In genomic region chr19:45223413-45224285, GRCm38 (mm10) we compare ENCODE assay signal across 10 mouse cellular contexts. TPM values are rescaled to one million over a fixed set of nuclear protein-coding genes. Genes with fewer than 3 reads are reported as not detected.
DNase-seq lines count a peak whose midpoint lies in the region; ATAC-seq and TF ChIP-seq lines count a peak whose summit lies in the region.
"Had no signal": no experiment of that assay in that cellular context is flagged by ENCODE, and none has a peak within 500 bp of the region (broad histone marks: within the 10 kb centered on the region; RNA-seq: fewer than 3 reads in every experiment).

No protein-coding gene starts in this region.

- peak; percentile 57 for DNase-seq in forebrain, embryonic 10.5 days (ENCODE audit: extremely low spot score, low spot score)
- DNase-seq in midbrain, embryonic 11.5 days (ENCODE audit: low spot score, missing footprints) = peak; percentile 94
- no peak for DNase-seq in hindbrain, postnatal 0 days (ENCODE audit: low spot score)
- DNase-seq in layer of hippocampus, postnatal 10 days (ENCODE audit: low spot score in 2 of 2) = no peak
- DNase-seq: right cerebral cortex, postnatal 4 days had no signal

- no peak overlapping the region for H3K27ac ChIP-seq in forebrain, embryonic 10.5 days
- H3K27ac ChIP-seq in forebrain, embryonic 12.5 days = no peak overlapping the region
- H3K27ac ChIP-seq in midbrain, embryonic 11.5 days (ENCODE audit: low read depth, low read length) = no peak overlapping the region
- no peak overlapping the region for H3K27ac ChIP-seq in midbrain, embryonic 16.5 days (ENCODE audit: low read length)
- H3K27ac ChIP-seq in hindbrain, postnatal 0 days = no peak overlapping the region
- no peak overlapping the region for H3K27ac ChIP-seq in stomach, embryonic 16.5 days (ENCODE audit: low read length)
- H3K27ac ChIP-seq: liver, embryonic 15.5 days had no signal

- no peak overlapping the region for H3K9ac ChIP-seq in forebrain, embryonic 12.5 days
- no peak overlapping the region for H3K9ac ChIP-seq in midbrain, embryonic 11.5 days (ENCODE audit: low read length)
- no peak overlapping the region for H3K9ac ChIP-seq in midbrain, embryonic 16.5 days (ENCODE audit: low read depth, low read length)
- H3K9ac ChIP-seq in hindbrain, postnatal 0 days (replicated peaks; ENCODE audit: low read length) = no peak overlapping the region
- no peak overlapping the region for H3K9ac ChIP-seq in stomach, embryonic 16.5 days (ENCODE audit: low read length)
- H3K9ac ChIP-seq: liver, embryonic 15.5 days had no signal

- no peaks in the 10 kb centered on the region for H3K9me3 ChIP-seq in forebrain, embryonic 10.5 days
- no peaks in the 10 kb centered on the region for H3K9me3 ChIP-seq in forebrain, embryonic 12.5 days
- H3K9me3 ChIP-seq in midbrain, embryonic 11.5 days (ENCODE audit: control insufficient read depth, low read length) = no peaks in the 10 kb centered on the region
- H3K9me3 ChIP-seq in midbrain, embryonic 16.5 days (replicated peaks; ENCODE audit: control insufficient read depth, low read length, poor library complexity, severe bottlenecking) = no peaks in the 10 kb centered on the region
- no peaks in the 10 kb centered on the region for H3K9me3 ChIP-seq in hindbrain, postnatal 0 days (ENCODE audit: low read length)
- H3K9me3 ChIP-seq in stomach, embryonic 16.5 days (replicated peaks; ENCODE audit: control insufficient read depth, low read length) = no peaks in the 10 kb centered on the region
- H3K9me3 ChIP-seq: liver, embryonic 15.5 days had no signal

- TF ChIP-seq CTCF in hindbrain, postnatal 0 days (IDR thresholded peaks at IDR 0.05; ENCODE audit: low read depth) = no peak

- peaks cover 34% of the 10 kb centered on the region for H3K4me1 ChIP-seq in forebrain, embryonic 10.5 days
- peaks cover 12% of the 10 kb centered on the region for H3K4me1 ChIP-seq in forebrain, embryonic 12.5 days
- H3K4me1 ChIP-seq in midbrain, embryonic 11.5 days (ENCODE audit: control insufficient read depth, insufficient read depth, low read length) = 0 out of 2 replicates have a peak, but pooled peaks cover 6% of the 10 kb centered on the region
- H3K4me1 ChIP-seq in midbrain, embryonic 16.5 days (ENCODE audit: control insufficient read depth, insufficient read depth, low read length) = peaks cover 5% of the 10 kb centered on the region; the same call in 1 of the 2 replicates
- H3K4me1 ChIP-seq in hindbrain, postnatal 0 days (ENCODE audit: insufficient read depth, low read length) = no peaks in the 10 kb centered on the region
- peaks cover 4% of the 10 kb centered on the region; the same call in 1 of the 2 replicates for H3K4me1 ChIP-seq in stomach, embryonic 16.5 days (ENCODE audit: control insufficient read depth, insufficient read depth, low read length)

- WGBS in forebrain, embryonic 10.5 days = under 1% methylated on average over 49 of the region's 49 CpGs
- 2% methylated on average over 49 of the region's 49 CpGs for WGBS in forebrain, embryonic 12.5 days
- WGBS in midbrain, embryonic 11.5 days = under 1% methylated on average over 49 of the region's 49 CpGs
- WGBS in midbrain, embryonic 16.5 days = 2% methylated on average over 49 of the region's 49 CpGs
- WGBS in hindbrain, postnatal 0 days = 3% methylated on average over 49 of the region's 49 CpGs
- 3% methylated on average over 49 of the region's 49 CpGs for WGBS in stomach, embryonic 16.5 days

- no peak overlapping the region for H3K4me3 ChIP-seq in forebrain, embryonic 10.5 days
- H3K4me3 ChIP-seq in forebrain, embryonic 12.5 days (replicated peaks) = no peak overlapping the region
- H3K4me3 ChIP-seq in midbrain, embryonic 11.5 days (ENCODE audit: low read depth, low read length) = no peak overlapping the region
- no peak overlapping the region for H3K4me3 ChIP-seq in midbrain, embryonic 16.5 days (ENCODE audit: low read depth, low read length)
- H3K4me3 ChIP-seq in hindbrain, postnatal 0 days (ENCODE audit: low read length) = peak overlapping the region; percentile 13
- H3K4me3 ChIP-seq in stomach, embryonic 16.5 days (replicated peaks; ENCODE audit: low read length) = peak overlapping the region; percentile 12; the same call in 1 of the 2 replicates
- H3K4me3 ChIP-seq: liver, embryonic 15.5 days had no signal

- H3K36me3 ChIP-seq in forebrain, embryonic 10.5 days (replicated peaks) = no peaks in the 10 kb centered on the region
- no peaks in the 10 kb centered on the region for H3K36me3 ChIP-seq in forebrain, embryonic 12.5 days (replicated peaks)
- no peaks in the 10 kb centered on the region for H3K36me3 ChIP-seq in midbrain, embryonic 11.5 days (ENCODE audit: control insufficient read depth, insufficient read depth, low read length)
- H3K36me3 ChIP-seq in midbrain, embryonic 16.5 days (ENCODE audit: control insufficient read depth, insufficient read depth, low read length) = no peaks in the 10 kb centered on the region
- no peaks in the 10 kb centered on the region for H3K36me3 ChIP-seq in hindbrain, postnatal 0 days (ENCODE audit: insufficient read depth, low read length)
- H3K36me3 ChIP-seq in stomach, embryonic 16.5 days (ENCODE audit: control insufficient read depth, insufficient read depth, low read length) = no peaks in the 10 kb centered on the region
- H3K36me3 ChIP-seq: liver, embryonic 15.5 days had no signal

- ATAC-seq in forebrain, embryonic 12.5 days (ENCODE audit: low FRiP score) = no peak
- ATAC-seq in midbrain, embryonic 11.5 days (ENCODE audit: low FRiP score) = no peak
- no peak for ATAC-seq in midbrain, embryonic 16.5 days
- no peak for ATAC-seq in hindbrain, postnatal 0 days
- no peak for ATAC-seq in stomach, embryonic 16.5 days (ENCODE audit: insufficient read depth, low FRiP score)
- no peak for ATAC-seq in erythroid progenitor cell, adult 5-6 weeks (replicated peaks; ENCODE audit: low FRiP score, poor library complexity, severe bottlenecking)

- no peak overlapping the region for H3K4me2 ChIP-seq in forebrain, embryonic 12.5 days
- no peak overlapping the region for H3K4me2 ChIP-seq in midbrain, embryonic 11.5 days
- H3K4me2 ChIP-seq in midbrain, embryonic 16.5 days (ENCODE audit: low read length) = no peak overlapping the region
- peak overlapping the region; percentile 33 for H3K4me2 ChIP-seq in hindbrain, postnatal 0 days (ENCODE audit: low read depth, low read length)
- H3K4me2 ChIP-seq in stomach, embryonic 16.5 days (ENCODE audit: low read depth, low read length) = no peak overlapping the region
- H3K4me2 ChIP-seq: liver, embryonic 15.5 days had no signal

- peaks cover 99% of the 10 kb centered on the region for H3K27me3 ChIP-seq in forebrain, embryonic 10.5 days (ENCODE audit: poor library complexity, severe bottlenecking)
- H3K27me3 ChIP-seq in forebrain, embryonic 12.5 days = peaks cover 93% of the 10 kb centered on the region
- peaks cover 84% of the 10 kb centered on the region for H3K27me3 ChIP-seq in midbrain, embryonic 11.5 days (ENCODE audit: control insufficient read depth, insufficient read depth, low read length)
- peaks cover 76% of the 10 kb centered on the region for H3K27me3 ChIP-seq in midbrain, embryonic 16.5 days (ENCODE audit: control insufficient read depth, insufficient read depth, low read depth, low read length)
- H3K27me3 ChIP-seq in hindbrain, postnatal 0 days (ENCODE audit: insufficient read depth, low read length) = peaks cover 73% of the 10 kb centered on the region
- H3K27me3 ChIP-seq in stomach, embryonic 16.5 days (ENCODE audit: control insufficient read depth, insufficient read depth, low read length) = peaks cover 76% of the 10 kb centered on the region

RNA-seq across cellular contexts. Expression of gene Lbx1, which starts 12.0 kb away (rescaled TPM):
- not detected in 2 replicates for polyA plus RNA-seq in forebrain, embryonic 10.5 days (2016; fragmentation: Nextera tagmentation; extraction: Ambion mirVana)
- polyA plus RNA-seq in forebrain, embryonic 12.5 days (2016; fragmentation: Nextera tagmentation; extraction: Ambion mirVana) = not detected in 2 replicates
- polyA plus RNA-seq in midbrain, embryonic 11.5 days (2014; fragmentation: Nextera tagmentation; extraction: Ambion mirVana) = not detected in 2 replicates
- 0.07 and 0.08 TPM in 2 replicates for polyA plus RNA-seq in midbrain, embryonic 16.5 days (2015; fragmentation: Nextera tagmentation; extraction: Ambion mirVana)
- total RNA-seq in hindbrain, postnatal 0 days (2014; rRNA removed) = 27.0 and 32.2 TPM in 2 replicates
- 9.2 and 9.6 TPM in 2 replicates for polyA plus RNA-seq in hindbrain, postnatal 0 days (2015; fragmentation: Nextera tagmentation; extraction: Ambion mirVana)
- polyA plus RNA-seq in stomach, embryonic 16.5 days (2015; fragmentation: Nextera tagmentation; extraction: Ambion mirVana) = not detected in 2 replicates
- total RNA-seq in layer of hippocampus, postnatal 10 days (2021) = not detected
- total RNA-seq in erythroid progenitor cell, adult 5-6 weeks (2015; ENCODE audit: low replicate concordance) = not detected in 2 replicates
- total RNA-seq in erythroid progenitor cell, adult 5-6 weeks (2017; ENCODE audit: low replicate concordance) = not detected in 2 replicates
- polyA plus RNA-seq: liver, embryonic 15.5 days had no signal

Comparison
In these comparisons a context has a peak if more than half of its experiments do, and no peak if none do; other contexts are left out.
1. DNase-seq: peak in forebrain, embryonic 10.5 days (single experiment) and midbrain, embryonic 11.5 days (single experiment); none in hindbrain, postnatal 0 days (single experiment) and layer of hippocampus, postnatal 10 days (0 of 2).
2. H3K4me3 ChIP-seq: peak in hindbrain, postnatal 0 days (single experiment) and stomach, embryonic 16.5 days (single experiment); none in forebrain, embryonic 10.5 days (single experiment), forebrain, embryonic 12.5 days (single experiment), midbrain, embryonic 11.5 days (single experiment) and midbrain, embryonic 16.5 days (single experiment).